Mouse (Mus musculus) intestine, embryonic 16.5 days (tissue): ENCODE data around the gene P2ry6. TPM values are rescaled to one million over a fixed set of nuclear protein-coding genes. Genes with fewer than 3 reads are reported as not detected.
A peak's percentile ranks its signal among the peaks of the same experiment; 100 is the strongest.

ENCODE experiments used
- ATAC-seq: fragments of 200-750 bp; cut with Nextera tagmentation; 2 replicates; pipeline ENCODE4 v1.8.0; 2017; ENCODE audit warnings: moderate TSS enrichment, moderate library complexity
- H3K27ac ChIP-seq: fragments of 300-500 bp; sonication (generic); 2 replicates; pipeline ENCODE4 v1.5.1; 2014; ENCODE audit warnings: mild to moderate bottlenecking, low read length
- H3K27me3 ChIP-seq: fragments of 300-500 bp; sonication (generic); replicated peaks from 2 replicates; pipeline ENCODE4 v1.6.1; 2014; ENCODE audit warnings: low read length, control low read depth, mixed read lengths; ENCODE audit not compliant: control insufficient read depth, insufficient read depth
- H3K36me3 ChIP-seq: fragments of 300-500 bp; sonication (generic); 2 replicates; pipeline ENCODE4 v1.6.1; 2014; ENCODE audit warnings: low read length, control low read depth; ENCODE audit not compliant: control insufficient read depth, insufficient read depth
- H3K4me1 ChIP-seq: fragments of 300-500 bp; sonication (generic); 2 replicates; pipeline ENCODE4 v1.6.1; 2014; ENCODE audit warnings: low read length, control low read depth, mixed read lengths; ENCODE audit not compliant: control insufficient read depth, insufficient read depth
- H3K4me2 ChIP-seq: fragments of 300-500 bp; sonication (generic); 2 replicates; pipeline ENCODE4 v1.6.1; 2014; ENCODE audit warnings: low read depth, low read length, control low read depth
- H3K4me3 ChIP-seq: fragments of 300-500 bp; sonication (generic); 2 replicates; pipeline ENCODE4 v1.5.1; 2014; ENCODE audit warnings: mild to moderate bottlenecking, low read length
- H3K9ac ChIP-seq: fragments of 300-500 bp; sonication (generic); 2 replicates; pipeline ENCODE4 v1.6.1; 2014; ENCODE audit warnings: low read depth, low read length
- H3K9me3 ChIP-seq: fragments of 300-500 bp; sonication (generic); 2 replicates; pipeline ENCODE4 v1.6.1; 2016; ENCODE audit warnings: low read length, control low read depth; ENCODE audit not compliant: control insufficient read depth
- WGBS: fragments of 180-500 bp; shearing (Covaris S2); extraction: QIAGEN DNeasy Blood & Tissue Kit; methylation state at CpG from one replicate; pipeline ENCODE4 v1.1.7; 2014; 5-methylcytosine and 5-hydroxymethylcytosine counted together
- polyA plus RNA-seq: library from polyadenylated mRNA; unstranded; fragments of >200 nt; fragmentation: Nextera tagmentation; extraction: Ambion mirVana; gene quantifications from 2 replicates; pipeline ENCODE4 v1.2.1, GENCODE M21; 2015

P2ry6 gene
- polyA plus RNA-seq, 1 experiment from 2014 or later: 9.8 TPM

DNA sequence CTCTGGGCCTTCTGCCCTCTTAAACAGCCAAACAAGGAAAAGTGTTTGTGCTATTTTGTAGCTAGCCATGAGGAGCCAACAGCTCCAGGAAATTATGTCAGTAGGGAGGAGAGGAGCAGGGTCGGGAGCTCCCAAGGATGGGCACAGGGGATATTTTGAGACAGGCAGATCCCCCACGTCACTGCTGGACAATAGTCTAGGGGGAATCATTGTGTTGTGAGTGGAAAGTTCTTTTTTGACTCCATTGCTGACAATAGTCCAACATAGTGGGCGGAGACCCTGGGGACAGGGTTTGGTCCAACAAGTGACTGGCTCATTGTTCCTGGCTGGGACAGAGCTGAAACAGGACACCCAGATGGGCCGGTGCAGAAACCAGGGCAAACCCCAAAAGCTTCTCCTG, 18.7 kb upstream of the P2ry6 start:
- Histone ChIP-seq H3K9me3 (no peaks in the 10 kb centered on the region), H3K27me3 (no peaks in the 10 kb centered on the region), H3K36me3 (no peaks in the 10 kb centered on the region), H3K4me3 (no peak overlapping the region), H3K27ac (no peak overlapping the region), H3K4me1 (0 out of 2 replicates have a peak, but pooled peaks cover 3% of the 10 kb centered on the region), H3K4me2 (no peak overlapping the region), H3K9ac (no peak overlapping the region)
- 73% methylated on average over 4 of the region's 4 CpGs for WGBS
- ATAC-seq: no peak

GRCm38 (mm10) chr7:100991972-100992371, 17.5 kb upstream of the P2ry6 start:
- Histone ChIP-seq H3K9me3 (no peaks in the 10 kb centered on the region), H3K4me1 (0 out of 2 replicates have a peak, but pooled peaks cover 3% of the 10 kb centered on the region), H3K36me3 (no peaks in the 10 kb centered on the region), H3K4me2 (no peak overlapping the region), H3K27ac (no peak overlapping the region), H3K9ac (no peak overlapping the region), H3K27me3 (no peaks in the 10 kb centered on the region), H3K4me3 (no peak overlapping the region)
- no peak for ATAC-seq
- WGBS: 92% methylated on average over 3 of the region's 3 CpGs

GRCm38 (mm10) chr7:100990636-100991311, 16.3 kb upstream of the P2ry6 start:
- no peak overlapping the region for H3K4me3 ChIP-seq
- no peaks in the 10 kb centered on the region for H3K27me3 ChIP-seq
- H3K9ac ChIP-seq: no peak overlapping the region
- no peak overlapping the region for H3K4me2 ChIP-seq
- H3K4me1 ChIP-seq: 0 out of 2 replicates have a peak, but pooled peaks cover 3% of the 10 kb centered on the region
- no peaks in the 10 kb centered on the region for H3K36me3 ChIP-seq
- H3K27ac ChIP-seq: no peak overlapping the region
- ATAC-seq: no peak
- WGBS: 72% methylated on average over 9 of the region's 9 CpGs
- no peaks in the 10 kb centered on the region for H3K9me3 ChIP-seq

- peak; percentile 45 for ATAC-seq
- no peak overlapping the region for H3K27ac ChIP-seq
- no peak overlapping the region for H3K4me2 ChIP-seq
- no peak overlapping the region for H3K4me3 ChIP-seq
- no peaks in the 10 kb centered on the region for H3K36me3 ChIP-seq
- H3K4me1 ChIP-seq: peaks cover 11% of the 10 kb centered on the region
- H3K27me3 ChIP-seq: no peaks in the 10 kb centered on the region
- H3K9me3 ChIP-seq: no peaks in the 10 kb centered on the region
- 10% methylated on average over 9 of the region's 9 CpGs for WGBS
- H3K9ac ChIP-seq: no peak overlapping the region
Measured at GRCm38 (mm10) chr7:100988092-100988491, 13.6 kb upstream of the P2ry6 start.

- Histone ChIP-seq H3K36me3 (no peaks in the 10 kb centered on the region), H3K27ac (peak overlapping the region; percentile 71), H3K4me2 (peak overlapping the region; percentile 11; the same call in 1 of the 2 replicates), H3K27me3 (no peaks in the 10 kb centered on the region), H3K9me3 (no peaks in the 10 kb centered on the region), H3K4me3 (no peak overlapping the region), H3K4me1 (peaks cover 13% of the 10 kb centered on the region), H3K9ac (no peak overlapping the region)
- 37% methylated on average over 21 of the region's 21 CpGs for WGBS
- ATAC-seq: peak; percentile 92
Measured at GRCm38 (mm10) chr7:100984452-100985395, 10.3 kb upstream of the P2ry6 start.

GRCm38 (mm10) chr7:100979175-100979574, 4.7 kb upstream of the P2ry6 start:
- peak; percentile 82 for ATAC-seq
- Histone ChIP-seq H3K36me3 (no peaks in the 10 kb centered on the region), H3K9ac (peak overlapping the region; percentile 26), H3K27me3 (no peaks in the 10 kb centered on the region), H3K4me1 (peaks cover 30% of the 10 kb centered on the region), H3K27ac (peak overlapping the region; percentile 74), H3K4me3 (0 out of 2 replicates have a peak overlapping the region, but pooled peaks have one; percentile 2), H3K9me3 (no peaks in the 10 kb centered on the region), H3K4me2 (peak overlapping the region; percentile 28; the same call in 1 of the 2 replicates)
- WGBS: 25% methylated on average over 2 of the region's 2 CpGs

GRCm38 (mm10) chr7:100978171-100978570, 3.7 kb upstream of the P2ry6 start:
- Histone ChIP-seq H3K4me1 (peaks cover 39% of the 10 kb centered on the region), H3K4me3 (no peak overlapping the region), H3K9me3 (no peaks in the 10 kb centered on the region), H3K27ac (no peak overlapping the region), H3K4me2 (no peak overlapping the region), H3K27me3 (no peaks in the 10 kb centered on the region; the same call in 1 of the 2 replicates), H3K36me3 (no peaks in the 10 kb centered on the region), H3K9ac (no peak overlapping the region)
- ATAC-seq: no peak
- 87% methylated on average over 5 of the region's 5 CpGs for WGBS

GRCm38 (mm10) chr7:100972875-100973274, 1.6 kb downstream of the P2ry6 start:
- no peaks in the 10 kb centered on the region; the same call in 1 of the 2 replicates for H3K27me3 ChIP-seq
- H3K36me3 ChIP-seq: no peaks in the 10 kb centered on the region
- no peaks in the 10 kb centered on the region for H3K9me3 ChIP-seq
- H3K4me1 ChIP-seq: peaks cover 30% of the 10 kb centered on the region
- no peak overlapping the region for H3K27ac ChIP-seq
- no peak overlapping the region for H3K4me2 ChIP-seq
- ATAC-seq: no peak
- H3K4me3 ChIP-seq: no peak overlapping the region
- H3K9ac ChIP-seq: no peak overlapping the region
- 50% methylated on average over 3 of the region's 3 CpGs for WGBS

DNA sequence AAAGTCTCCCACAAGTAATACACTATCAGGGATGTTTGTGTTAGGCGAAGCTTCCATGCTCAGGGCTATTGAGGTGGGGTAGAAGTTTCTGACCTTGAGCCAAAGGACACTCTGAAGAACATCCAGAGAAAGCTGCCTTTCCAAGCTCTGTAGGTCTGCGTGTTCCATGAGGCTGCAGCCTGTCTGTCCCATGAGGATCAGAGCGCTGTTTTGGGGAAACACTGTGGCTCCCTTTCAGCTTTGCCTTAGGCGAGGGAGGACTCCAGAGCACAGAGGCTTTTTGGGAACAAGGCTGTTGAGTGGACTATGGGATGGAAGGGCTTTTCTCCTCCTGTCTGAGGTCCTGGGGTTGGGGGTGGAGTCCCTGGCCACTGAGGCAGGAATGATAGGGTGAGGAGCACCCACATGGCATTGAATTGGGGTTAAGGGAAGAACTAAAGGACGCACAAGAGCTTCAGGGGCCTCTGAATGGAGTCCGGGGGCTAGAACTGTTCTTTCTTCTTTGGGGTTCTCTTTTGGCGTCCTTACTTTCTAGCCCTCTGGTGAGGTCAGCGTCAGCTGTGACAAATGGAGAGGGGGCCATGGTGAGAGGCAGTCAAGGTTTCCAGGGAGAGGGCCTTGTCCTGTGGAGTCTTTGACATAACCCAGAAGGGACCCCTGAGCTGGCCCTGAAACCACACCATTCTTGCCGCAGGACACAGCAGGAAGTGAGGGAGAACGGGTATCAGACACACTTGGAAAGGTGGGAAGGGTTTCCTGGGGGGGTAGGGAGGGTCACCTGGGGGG, 5.4 kb downstream of the P2ry6 start:
- no peak overlapping the region for H3K4me3 ChIP-seq
- no peak overlapping the region for H3K4me2 ChIP-seq
- no peak overlapping the region for H3K9ac ChIP-seq
- ATAC-seq: no peak
- no peak overlapping the region for H3K27ac ChIP-seq
- WGBS: 73% methylated on average over 10 of the region's 10 CpGs
- H3K27me3 ChIP-seq: no peaks in the 10 kb centered on the region; the same call in 1 of the 2 replicates
- no peaks in the 10 kb centered on the region for H3K9me3 ChIP-seq
- no peaks in the 10 kb centered on the region for H3K36me3 ChIP-seq
- peaks cover 17% of the 10 kb centered on the region for H3K4me1 ChIP-seq
